Comparison of ENCODE assay signal across 41 mouse cellular contexts in genomic region chrX:139737066-139737465, GRCm38 (mm10). TPM values are rescaled to one million over a fixed set of nuclear protein-coding genes. Genes with fewer than 3 reads are reported as not detected.
"Had no signal": no experiment of that assay in that cellular context is flagged by ENCODE, and none has a peak within 500 bp of the region (broad histone marks: within the 10 kb centered on the region; RNA-seq: fewer than 3 reads in every experiment).

No protein-coding gene starts in this region.

- DNase-seq: gastrocnemius, postnatal 14 days; gastrocnemius, postnatal 36 days; heart, adult 2 months; heart, postnatal 14 days; heart, postnatal 36 days; kidney, adult 11 months; kidney, adult 2 months; kidney, adult 9 months; kidney, postnatal 14 days; kidney, postnatal 36 days; layer of hippocampus, adult 9-11 months; layer of hippocampus, postnatal 36 days; left cerebral cortex, postnatal 4 days had no signal

- H3K4me3 ChIP-seq: heart, adult 2 months; heart, embryonic 13.5 days; heart, embryonic 15.5 days; hindbrain, embryonic 13.5 days; hindbrain, embryonic 15.5 days; kidney, embryonic 15.5 days; limb, embryonic 13.5 days; limb, embryonic 15.5 days had no signal

- H3K36me3 ChIP-seq: heart, embryonic 15.5 days; hindbrain, embryonic 13.5 days; hindbrain, embryonic 15.5 days; limb, embryonic 15.5 days had no signal

- H3K27ac ChIP-seq: heart, adult 2 months; heart, embryonic 13.5 days; heart, embryonic 15.5 days; hindbrain, embryonic 13.5 days; hindbrain, embryonic 15.5 days; hindbrain, postnatal 0 days; kidney, embryonic 15.5 days; kidney, postnatal 0 days; limb, embryonic 13.5 days; limb, embryonic 15.5 days; liver, embryonic 14.5 days had no signal

- ATAC-seq: hindbrain, postnatal 0 days; intestine, embryonic 16.5 days had no signal

- H3K9me3 ChIP-seq: heart, embryonic 13.5 days; heart, embryonic 15.5 days; hindbrain, embryonic 13.5 days; hindbrain, embryonic 15.5 days; kidney, embryonic 15.5 days; limb, embryonic 13.5 days; limb, embryonic 15.5 days had no signal

- H3K27me3 ChIP-seq: heart, embryonic 13.5 days; heart, embryonic 15.5 days; limb, embryonic 15.5 days had no signal

- H3K9ac ChIP-seq: heart, embryonic 13.5 days; heart, embryonic 15.5 days; hindbrain, embryonic 13.5 days; hindbrain, embryonic 15.5 days; kidney, embryonic 15.5 days; limb, embryonic 13.5 days; limb, embryonic 15.5 days; liver, embryonic 14.5 days had no signal

- H3K4me2 ChIP-seq: heart, embryonic 11.5 days; heart, embryonic 13.5 days; heart, embryonic 15.5 days; hindbrain, embryonic 13.5 days; hindbrain, embryonic 15.5 days; kidney, embryonic 15.5 days; limb, embryonic 13.5 days; limb, embryonic 15.5 days; liver, embryonic 11.5 days had no signal

- H3K4me1 ChIP-seq: heart, embryonic 13.5 days; heart, embryonic 15.5 days; hindbrain, embryonic 13.5 days; hindbrain, embryonic 15.5 days; kidney, embryonic 15.5 days; limb, embryonic 13.5 days; limb, embryonic 15.5 days had no signal

RNA-seq across cellular contexts. Expression of gene Gm15013, which starts 22.8 kb away (rescaled TPM):
- total RNA-seq: gastrocnemius, adult 18-20 months; gastrocnemius, adult 8-10 months; gastrocnemius, postnatal 14 days; gastrocnemius, postnatal 36 days; heart, adult 2 months; heart, postnatal 14 days; heart, postnatal 36 days; hematopoietic stem cell, adult 5-6 weeks; hindbrain, postnatal 0 days; layer of hippocampus, adult 18-20 months; layer of hippocampus, adult 8-10 months; layer of hippocampus, postnatal 14 days; layer of hippocampus, postnatal 36 days; left cerebral cortex, adult 18-20 months; left cerebral cortex, adult 8-10 months; left cerebral cortex, postnatal 10 days; left cerebral cortex, postnatal 25 days; left cerebral cortex, postnatal 4 days had no signal
- polyA plus RNA-seq: heart, adult 2 months; heart, postnatal 0 days; hindbrain, embryonic 11.5 days; hindbrain, embryonic 15.5 days; hindbrain, postnatal 0 days; intestine, embryonic 14.5 days; kidney, adult 2 months; kidney, embryonic 15.5 days; limb, embryonic 11.5 days; limb, embryonic 15.5 days; liver, embryonic 11.5 days; liver, embryonic 14.5 days; liver, embryonic 16.5 days had no signal

RNA-seq across cellular contexts. Expression of gene Ripply1, which starts 45.1 kb away (rescaled TPM):
- total RNA-seq: gastrocnemius, adult 18-20 months; gastrocnemius, adult 8-10 months; gastrocnemius, postnatal 36 days; heart, adult 2 months; heart, postnatal 14 days; heart, postnatal 36 days; hematopoietic stem cell, adult 5-6 weeks; hindbrain, postnatal 0 days; layer of hippocampus, adult 18-20 months; layer of hippocampus, adult 8-10 months; layer of hippocampus, postnatal 14 days; layer of hippocampus, postnatal 36 days; left cerebral cortex, adult 18-20 months; left cerebral cortex, adult 8-10 months; left cerebral cortex, postnatal 10 days; left cerebral cortex, postnatal 25 days; left cerebral cortex, postnatal 4 days had no signal
- polyA plus RNA-seq: heart, adult 2 months; heart, embryonic 11.5 days; heart, embryonic 13.5 days; heart, embryonic 15.5 days; heart, postnatal 0 days; hindbrain, embryonic 11.5 days; hindbrain, embryonic 13.5 days; hindbrain, embryonic 15.5 days; hindbrain, postnatal 0 days; intestine, embryonic 14.5 days; intestine, embryonic 16.5 days; kidney, embryonic 15.5 days; kidney, postnatal 0 days; limb, embryonic 11.5 days; liver, embryonic 11.5 days; liver, embryonic 16.5 days had no signal
